Mouse (Mus musculus) liver, postnatal 0 days (tissue): ENCODE measurements around the gene Adam33. TPM values are rescaled to one million over a fixed set of nuclear protein-coding genes. Genes with fewer than 3 reads are reported as not detected.

Source experiments
- ATAC-seq: fragments of 200-750 bp; cut with Nextera tagmentation; 2 replicates; pipeline ENCODE4 v1.8.0; 2017; ENCODE audit warnings: mild to moderate bottlenecking, moderate library complexity
- DNase-seq: peaks from one replicate; pipeline ENCODE4 v3.0.0-alpha.2; 2016
- H3K27ac ChIP-seq: fragments of 300-500 bp; sonication (generic); 2 replicates; pipeline ENCODE4 v1.5.1; 2014; ENCODE audit warnings: antibody characterized with exemption, moderate library complexity, mild to moderate bottlenecking, low read depth
- H3K27me3 ChIP-seq: fragments of 300-500 bp; sonication (generic); 2 replicates; pipeline ENCODE4 v1.6.1; 2014; ENCODE audit warnings: low read length, control low read depth, mixed read lengths; ENCODE audit not compliant: insufficient read depth
- H3K36me3 ChIP-seq: fragments of 300-500 bp; sonication (generic); replicated peaks from 2 replicates; pipeline ENCODE4 v1.6.1; 2014; ENCODE audit warnings: mild to moderate bottlenecking, control low read depth, low read length, moderate library complexity, mixed read lengths; ENCODE audit not compliant: insufficient read depth
- H3K4me1 ChIP-seq: fragments of 300-500 bp; sonication (generic); 2 replicates; pipeline ENCODE4 v1.6.1; 2014; ENCODE audit warnings: antibody characterized with exemption, mild to moderate bottlenecking, control low read depth; ENCODE audit not compliant: insufficient read depth
- H3K4me2 ChIP-seq: fragments of 300-500 bp; sonication (generic); 2 replicates; pipeline ENCODE4 v1.6.1; 2014; ENCODE audit warnings: low read depth, mild to moderate bottlenecking, low read length, moderate library complexity, mixed read lengths
- H3K4me3 ChIP-seq: fragments of 300-500 bp; sonication (generic); 2 replicates; pipeline ENCODE4 v1.5.1; 2014; ENCODE audit warnings: low read depth, low read length
- H3K9ac ChIP-seq: fragments of 300-500 bp; sonication (generic); replicated peaks from 2 replicates; pipeline ENCODE4 v1.6.1; 2014; ENCODE audit warnings: mild to moderate bottlenecking, moderate library complexity
- H3K9me3 ChIP-seq: fragments of 300-500 bp; sonication (generic); 2 replicates; pipeline ENCODE4 v1.6.1; 2016; ENCODE audit warnings: mild to moderate bottlenecking, control low read depth, low read length, mixed read lengths
- CTCF ChIP-seq: sonication (generic); IDR thresholded peaks from 2 replicates; pipeline ENCODE4 v1.5.1; 2016; ENCODE audit warnings: antibody characterized with exemption, low read depth
- EP300 ChIP-seq: IDR thresholded peaks from 2 replicates; pipeline ENCODE4 v1.6.1; 2016; ENCODE audit warnings: antibody characterized with exemption, low read depth, mild to moderate bottlenecking
- WGBS: fragments of 180-500 bp; shearing (Covaris S2); extraction: QIAGEN DNeasy Blood & Tissue Kit; methylation state at CpG from one replicate; pipeline ENCODE4 v1.1.7; 2014; ENCODE audit not compliant: insufficient replicate concordance; 5-methylcytosine and 5-hydroxymethylcytosine counted together
- polyA plus RNA-seq: library from polyadenylated mRNA; unstranded; fragments of >200 nt; fragmentation: Nextera tagmentation; extraction: Ambion mirVana; gene quantifications from 2 replicates; pipeline ENCODE4 v1.2.1, GENCODE M21; 2015

The Adam33 gene
- polyA plus RNA-seq, 1 experiment from 2014 or later, result 1.2 TPM

GRCm38 (mm10) chr2:131061607-131062006 lies 2.0 kb downstream of the Adam33 start:
- WGBS, result 50% methylated on average over 5 of the region's 5 CpGs
- Histone ChIP-seq H3K27me3 (peaks cover 39% of the 10 kb centered on the region), H3K9ac (no peak overlapping the region), H3K27ac (no peak overlapping the region), H3K4me3 (no peak overlapping the region), H3K36me3 (no peaks in the 10 kb centered on the region), H3K9me3 (no peaks in the 10 kb centered on the region), H3K4me2 (no peak overlapping the region), H3K4me1 (no peaks in the 10 kb centered on the region)
- ATAC-seq, result no peak
- no peak for DNase-seq
- TF ChIP-seq CTCF, result no peak
- TF ChIP-seq EP300, result no peak

GRCm38 (mm10) chr2:131060784-131061183 lies 2.8 kb downstream of the Adam33 start:
- Histone ChIP-seq H3K27ac (no peak overlapping the region), H3K36me3 (no peaks in the 10 kb centered on the region), H3K9me3 (no peaks in the 10 kb centered on the region), H3K4me2 (no peak overlapping the region), H3K4me3 (no peak overlapping the region), H3K4me1 (0 out of 2 replicates have a peak, but pooled peaks cover 6% of the 10 kb centered on the region), H3K9ac (no peak overlapping the region), H3K27me3 (peaks cover 38% of the 10 kb centered on the region)
- no peak for TF ChIP-seq CTCF
- TF ChIP-seq EP300, result no peak
- WGBS, result 47% methylated on average over 6 of the region's 6 CpGs
- no peak for ATAC-seq
- no peak for DNase-seq

- no peak overlapping the region for H3K4me3 ChIP-seq
- no peaks in the 10 kb centered on the region for H3K9me3 ChIP-seq
- no peak for TF ChIP-seq EP300
- peaks cover 45% of the 10 kb centered on the region for H3K27me3 ChIP-seq
- ATAC-seq (no peak), DNase-seq (no peak)
- H3K36me3 ChIP-seq, result no peaks in the 10 kb centered on the region
- H3K4me1 ChIP-seq, result 0 out of 2 replicates have a peak, but pooled peaks cover 6% of the 10 kb centered on the region
- H3K4me2 ChIP-seq, result no peak overlapping the region
- WGBS, result 72% methylated on average over 9 of the region's 9 CpGs
- no peak overlapping the region for H3K9ac ChIP-seq
- no peak overlapping the region for H3K27ac ChIP-seq
These were observed 3.7 kb downstream of the Adam33 start for GRCm38 (mm10) chr2:131059781-131060540.

- no peak overlapping the region for H3K4me2 ChIP-seq
- H3K4me3 ChIP-seq, result no peak overlapping the region
- no peak for TF ChIP-seq EP300
- no peak for TF ChIP-seq CTCF
- no peak overlapping the region for H3K27ac ChIP-seq
- DNase-seq (no peak), ATAC-seq (no peak)
- H3K27me3 ChIP-seq, result peaks cover 45% of the 10 kb centered on the region
- no peaks in the 10 kb centered on the region for H3K36me3 ChIP-seq
- peaks cover 6% of the 10 kb centered on the region; the same call in 1 of the 2 replicates for H3K4me1 ChIP-seq
- WGBS, result 57% methylated on average over 1 of the region's 1 CpGs
- H3K9ac ChIP-seq, result no peak overlapping the region
- no peaks in the 10 kb centered on the region for H3K9me3 ChIP-seq
These were observed 4.2 kb downstream of the Adam33 start for GRCm38 (mm10) chr2:131059377-131059776.

- peaks cover 48% of the 10 kb centered on the region for H3K27me3 ChIP-seq
- H3K36me3 ChIP-seq, result no peaks in the 10 kb centered on the region
- DNase-seq (no peak), ATAC-seq (no peak)
- H3K9ac ChIP-seq, result no peak overlapping the region
- H3K4me2 ChIP-seq, result no peak overlapping the region
- no peak for TF ChIP-seq EP300
- H3K4me3 ChIP-seq, result no peak overlapping the region
- peaks cover 13% of the 10 kb centered on the region for H3K4me1 ChIP-seq
- no peaks in the 10 kb centered on the region for H3K9me3 ChIP-seq
- WGBS, result 82% methylated on average over 8 of the region's 8 CpGs
- H3K27ac ChIP-seq, result no peak overlapping the region
These were observed 4.9 kb downstream of the Adam33 start for GRCm38 (mm10) chr2:131058672-131059071.

- H3K4me2 ChIP-seq, result peak overlapping the region; percentile 15
- DNase-seq (peak; percentile 35), ATAC-seq (no peak)
- no peak overlapping the region for H3K4me3 ChIP-seq
- TF ChIP-seq CTCF (peak; percentile 72), EP300 (no peak)
- no peak overlapping the region for H3K27ac ChIP-seq
- H3K4me1 ChIP-seq, result peaks cover 19% of the 10 kb centered on the region
- no peaks in the 10 kb centered on the region for H3K36me3 ChIP-seq
- peaks cover 49% of the 10 kb centered on the region for H3K27me3 ChIP-seq
- H3K9ac ChIP-seq, result no peak overlapping the region
- 4% methylated on average over 10 of the region's 10 CpGs for WGBS
- no peaks in the 10 kb centered on the region for H3K9me3 ChIP-seq
These were observed 7.4 kb downstream of the Adam33 start for GRCm38 (mm10) chr2:131056191-131056590.

GRCm38 (mm10) chr2:131055631-131056030 lies 8.0 kb downstream of the Adam33 start:
- DNase-seq (peak; percentile 81), ATAC-seq (peak; percentile 36)
- Histone ChIP-seq H3K4me3 (no peak overlapping the region), H3K27me3 (peaks cover 47% of the 10 kb centered on the region), H3K27ac (no peak overlapping the region), H3K36me3 (no peaks in the 10 kb centered on the region), H3K4me2 (peak overlapping the region; percentile 15), H3K9ac (no peak overlapping the region), H3K4me1 (peaks cover 19% of the 10 kb centered on the region), H3K9me3 (no peaks in the 10 kb centered on the region)
- TF ChIP-seq EP300 (no peak), CTCF (peak; percentile 85)
- 7% methylated on average over 10 of the region's 10 CpGs for WGBS
